16 mouse cellular contexts compared by ENCODE assay signal in the genomic region with DNA sequence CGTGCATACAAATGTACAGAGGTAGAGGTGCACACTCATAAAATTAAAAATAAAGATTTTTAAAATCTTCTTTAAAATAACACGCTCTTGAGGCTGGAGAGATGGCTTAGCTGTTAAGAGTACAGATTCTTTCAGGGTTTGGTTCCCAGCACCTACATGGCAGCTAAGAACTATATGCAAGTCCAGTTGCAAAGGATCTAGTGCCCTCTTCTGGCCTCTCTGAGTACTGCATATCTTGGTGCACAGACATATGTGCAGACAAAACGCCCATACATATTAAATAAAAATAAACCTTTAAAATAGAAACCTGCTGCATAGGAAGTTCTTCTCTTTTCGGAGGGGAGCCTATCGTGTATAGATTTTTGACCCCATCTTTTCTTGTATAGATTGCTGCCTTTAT. TPM values are rescaled to one million over a fixed set of nuclear protein-coding genes. Genes with fewer than 3 reads are reported as not detected.
DNase-seq lines count a peak whose midpoint lies in the region; ATAC-seq and TF ChIP-seq lines count a peak whose summit lies in the region.
"Had no signal": no experiment of that assay in that cellular context is flagged by ENCODE, and none has a peak within 500 bp of the region (broad histone marks: within the 10 kb centered on the region; RNA-seq: fewer than 3 reads in every experiment).

No protein-coding gene starts in this region.

- H3K9me3 ChIP-seq in stomach, postnatal 0 days (ENCODE audit: control insufficient read depth, low read length): no peaks in the 10 kb centered on the region
- no peaks in the 10 kb centered on the region for H3K9me3 ChIP-seq in forebrain, embryonic 16.5 days (ENCODE audit: control insufficient read depth, low read length)
- H3K9me3 ChIP-seq: lung, embryonic 15.5 days had no signal

- 91% methylated on average over 5 of the region's 5 CpGs for WGBS in thymus, adult 2 months
- 90% methylated on average over 5 of the region's 5 CpGs for WGBS in stomach, postnatal 0 days
- WGBS in forebrain, embryonic 16.5 days: 95% methylated on average over 5 of the region's 5 CpGs

- peak; percentile 18 for DNase-seq in CD4-positive, CD25-positive, alpha-beta regulatory T cell, adult 2 months (ENCODE audit: low read depth, low spot score)
- peak; percentile 6 for DNase-seq in thymus, adult 2 months
- no peak for DNase-seq in thymus, postnatal 0 days (ENCODE audit: low spot score)
- peak; percentile 42 for DNase-seq in ZHBTc4 (ENCODE audit: low read depth, low spot score)
- DNase-seq in stomach, postnatal 0 days (ENCODE audit: low spot score): no peak
- DNase-seq in cerebellum, adult 11 months: no peak
- DNase-seq: cerebellum, adult 9-11 months; gastrocnemius, postnatal 14 days; heart, postnatal 36 days; right cerebral cortex, postnatal 14 days had no signal

- no peak for TF ChIP-seq POLR2A in thymus, adult 2 months (IDR thresholded peaks at IDR 0.05; ENCODE audit: control insufficient read depth, extremely low read depth, insufficient read depth, low read length, poor library complexity)

- no peak for TF ChIP-seq EP300 in stomach, postnatal 0 days (optimal IDR thresholded peaks at IDR 0.05)

- no peak for ATAC-seq in CD4-positive, CD25-positive, alpha-beta regulatory T cell, adult 4 months
- ATAC-seq in stomach, postnatal 0 days (ENCODE audit: low FRiP score, low TSS enrichment): no peak
- ATAC-seq in forebrain, embryonic 16.5 days: no peak
- ATAC-seq: midbrain, embryonic 16.5 days had no signal

- no peak overlapping the region for H3K4me3 ChIP-seq in thymus, adult 2 months (ENCODE audit: control insufficient read depth, insufficient read depth, low read length)
- H3K4me3 ChIP-seq in stomach, postnatal 0 days (ENCODE audit: low read depth, low read length): no peak overlapping the region
- H3K4me3 ChIP-seq in forebrain, embryonic 16.5 days (replicated peaks; ENCODE audit: low read length): no peak overlapping the region
- H3K4me3 ChIP-seq: erythroblast, embryonic 14.5 days; lung, embryonic 15.5 days had no signal

- H3K27me3 ChIP-seq in thymus, adult 2 months (ENCODE audit: control insufficient read depth, insufficient read depth, low read length): no peaks in the 10 kb centered on the region
- H3K27me3 ChIP-seq in stomach, postnatal 0 days (ENCODE audit: control insufficient read depth, insufficient read depth, low read length): no peaks in the 10 kb centered on the region
- H3K27me3 ChIP-seq in forebrain, embryonic 16.5 days (replicated peaks; ENCODE audit: control insufficient read depth, insufficient read depth, low read length): no peaks in the 10 kb centered on the region
- H3K27me3 ChIP-seq: lung, embryonic 15.5 days had no signal

- H3K36me3 ChIP-seq in thymus, adult 2 months (ENCODE audit: control insufficient read depth, insufficient read depth, low read length): no peaks in the 10 kb centered on the region
- no peaks in the 10 kb centered on the region for H3K36me3 ChIP-seq in stomach, postnatal 0 days (ENCODE audit: control insufficient read depth, insufficient read depth, low read length)
- no peaks in the 10 kb centered on the region for H3K36me3 ChIP-seq in forebrain, embryonic 16.5 days (ENCODE audit: control insufficient read depth, insufficient read depth)
- H3K36me3 ChIP-seq: lung, embryonic 15.5 days had no signal

- no peak overlapping the region for H3K9ac ChIP-seq in stomach, postnatal 0 days (ENCODE audit: low read length)
- H3K9ac ChIP-seq in forebrain, embryonic 16.5 days (replicated peaks; ENCODE audit: low read depth, low read length): no peak overlapping the region
- H3K9ac ChIP-seq: lung, embryonic 15.5 days had no signal

- no peak for TF ChIP-seq CTCF in thymus, adult 2 months (IDR thresholded peaks at IDR 0.05; ENCODE audit: borderline replicate concordance, control insufficient read depth, extremely low read depth, insufficient read depth, low read length, poor library complexity)
- peak; percentile 28 for TF ChIP-seq CTCF in stomach, postnatal 0 days (IDR thresholded peaks at IDR 0.05; ENCODE audit: low read depth)

- H3K4me1 ChIP-seq in thymus, adult 2 months (replicated peaks; ENCODE audit: control insufficient read depth, insufficient read depth, low read length): no peaks in the 10 kb centered on the region
- no peaks in the 10 kb centered on the region for H3K4me1 ChIP-seq in stomach, postnatal 0 days (replicated peaks; ENCODE audit: control insufficient read depth, insufficient read depth)
- no peaks in the 10 kb centered on the region for H3K4me1 ChIP-seq in forebrain, embryonic 16.5 days (replicated peaks; ENCODE audit: control insufficient read depth, insufficient read depth, low read length)
- H3K4me1 ChIP-seq: lung, embryonic 15.5 days had no signal

- H3K4me2 ChIP-seq in stomach, postnatal 0 days (replicated peaks; ENCODE audit: low read depth): no peak overlapping the region
- H3K4me2 ChIP-seq in forebrain, embryonic 16.5 days (ENCODE audit: low read length): no peak overlapping the region
- H3K4me2 ChIP-seq: lung, embryonic 15.5 days had no signal

- H3K27ac ChIP-seq in thymus, adult 2 months (ENCODE audit: control insufficient read depth, insufficient read depth, low read length): no peak overlapping the region
- H3K27ac ChIP-seq in stomach, postnatal 0 days (replicated peaks): no peak overlapping the region
- no peak overlapping the region for H3K27ac ChIP-seq in forebrain, embryonic 16.5 days (ENCODE audit: low read length)
- H3K27ac ChIP-seq: lung, embryonic 15.5 days had no signal

RNA-seq across cellular contexts. Expression of gene Etnppl, which starts 11.1 kb away (rescaled TPM):
- polyA plus RNA-seq in CD4-positive, CD25-positive, alpha-beta regulatory T cell, adult 4 months (2017; shearing (Covaris generic)): not detected
- polyA plus RNA-seq in thymus, adult 2 months (2012; rRNA removed): 0.08 TPM in 1 of 2 replicates, not detected in the other
- polyA plus RNA-seq in thymus, postnatal 0 days (2015; fragmentation: Nextera tagmentation; extraction: Ambion mirVana): 0.08 TPM in 1 of 2 replicates, not detected in the other
- 0.04 and 0.23 TPM in 2 replicates for polyA plus RNA-seq in stomach, postnatal 0 days (2015; fragmentation: Nextera tagmentation; extraction: Ambion mirVana)
- polyA plus RNA-seq in forebrain, embryonic 16.5 days (2015; fragmentation: Nextera tagmentation; extraction: Ambion mirVana): 0.05 and 0.06 TPM in 2 replicates
- polyA plus RNA-seq: erythroblast, embryonic 14.5 days; lung, embryonic 15.5 days; midbrain, embryonic 16.5 days; neural tube, embryonic 11.5 days had no signal

Comparison
In these comparisons a context has a peak if more than half of its experiments do, and no peak if none do; other contexts are left out.
1. DNase-seq: peak in CD4-positive, CD25-positive, alpha-beta regulatory T cell, adult 2 months (single experiment), thymus, adult 2 months (single experiment) and ZHBTc4 (single experiment); none in thymus, postnatal 0 days (single experiment), stomach, postnatal 0 days (single experiment) and cerebellum, adult 11 months (single experiment).